Mouse (Mus musculus) liver, postnatal 0 days (tissue): Measurements from ENCODE around the gene C2. TPM values are rescaled to one million over a fixed set of nuclear protein-coding genes. Genes with fewer than 3 reads are reported as not detected.

ENCODE experiments used
- ATAC-seq: fragments of 200-750 bp; cut with Nextera tagmentation; 2 replicates; pipeline ENCODE4 v1.8.0; 2017; ENCODE audit warnings: mild to moderate bottlenecking, moderate library complexity
- DNase-seq: peaks from one replicate; pipeline ENCODE4 v3.0.0-alpha.2; 2016
- H3K27ac ChIP-seq: fragments of 300-500 bp; sonication (generic); 2 replicates; pipeline ENCODE4 v1.5.1; 2014; ENCODE audit warnings: antibody characterized with exemption, moderate library complexity, mild to moderate bottlenecking, low read depth
- H3K27me3 ChIP-seq: fragments of 300-500 bp; sonication (generic); 2 replicates; pipeline ENCODE4 v1.6.1; 2014; ENCODE audit warnings: low read length, control low read depth, mixed read lengths; ENCODE audit not compliant: insufficient read depth
- H3K36me3 ChIP-seq: fragments of 300-500 bp; sonication (generic); replicated peaks from 2 replicates; pipeline ENCODE4 v1.6.1; 2014; ENCODE audit warnings: mild to moderate bottlenecking, control low read depth, low read length, moderate library complexity, mixed read lengths; ENCODE audit not compliant: insufficient read depth
- H3K4me1 ChIP-seq: fragments of 300-500 bp; sonication (generic); 2 replicates; pipeline ENCODE4 v1.6.1; 2014; ENCODE audit warnings: antibody characterized with exemption, mild to moderate bottlenecking, control low read depth; ENCODE audit not compliant: insufficient read depth
- H3K4me2 ChIP-seq: fragments of 300-500 bp; sonication (generic); 2 replicates; pipeline ENCODE4 v1.6.1; 2014; ENCODE audit warnings: low read depth, mild to moderate bottlenecking, low read length, moderate library complexity, mixed read lengths
- H3K4me3 ChIP-seq: fragments of 300-500 bp; sonication (generic); 2 replicates; pipeline ENCODE4 v1.5.1; 2014; ENCODE audit warnings: low read depth, low read length
- H3K9ac ChIP-seq: fragments of 300-500 bp; sonication (generic); replicated peaks from 2 replicates; pipeline ENCODE4 v1.6.1; 2014; ENCODE audit warnings: mild to moderate bottlenecking, moderate library complexity
- H3K9me3 ChIP-seq: fragments of 300-500 bp; sonication (generic); 2 replicates; pipeline ENCODE4 v1.6.1; 2016; ENCODE audit warnings: mild to moderate bottlenecking, control low read depth, low read length, mixed read lengths
- CTCF ChIP-seq: sonication (generic); IDR thresholded peaks from 2 replicates; pipeline ENCODE4 v1.5.1; 2016; ENCODE audit warnings: antibody characterized with exemption, low read depth
- EP300 ChIP-seq: IDR thresholded peaks from 2 replicates; pipeline ENCODE4 v1.6.1; 2016; ENCODE audit warnings: antibody characterized with exemption, low read depth, mild to moderate bottlenecking
- WGBS: fragments of 180-500 bp; shearing (Covaris S2); extraction: QIAGEN DNeasy Blood & Tissue Kit; methylation state at CpG from one replicate; pipeline ENCODE4 v1.1.7; 2014; ENCODE audit not compliant: insufficient replicate concordance; 5-methylcytosine and 5-hydroxymethylcytosine counted together
- polyA plus RNA-seq: library from polyadenylated mRNA; unstranded; fragments of >200 nt; fragmentation: Nextera tagmentation; extraction: Ambion mirVana; gene quantifications from 2 replicates; pipeline ENCODE4 v1.2.1, GENCODE M21; 2015

The C2 gene
- polyA plus RNA-seq, 1 experiment from 2014 or later, result 35.7 TPM

GRCm38 (mm10) chr17:34894801-34895530 lies 3.1 kb downstream of the C2 start:
- Histone ChIP-seq H3K9ac (peak overlapping the region; percentile 78), H3K36me3 (no peaks in the 10 kb centered on the region), H3K4me1 (peaks cover 25% of the 10 kb centered on the region), H3K4me2 (peak overlapping the region; percentile 98), H3K9me3 (no peaks in the 10 kb centered on the region; the same call in 1 of the 2 replicates), H3K27ac (peak overlapping the region; percentile 77), H3K4me3 (peak overlapping the region; percentile 72), H3K27me3 (no peaks in the 10 kb centered on the region)
- DNase-seq, result peak; percentile 60
- TF ChIP-seq CTCF (no peak), EP300 (no peak)
- no peak for ATAC-seq
- WGBS, result 13% methylated on average over 51 of the region's 51 CpGs

GRCm38 (mm10) chr17:34894074-34894597 lies 3.9 kb downstream of the C2 start:
- DNase-seq (peak; percentile 94), ATAC-seq (peak; percentile 87)
- Histone ChIP-seq H3K9me3 (no peaks in the 10 kb centered on the region; the same call in 1 of the 2 replicates), H3K36me3 (no peaks in the 10 kb centered on the region), H3K9ac (peak overlapping the region; percentile 78), H3K4me3 (peak overlapping the region; percentile 72), H3K27me3 (no peaks in the 10 kb centered on the region), H3K4me2 (peak overlapping the region; percentile 98), H3K27ac (peak overlapping the region; percentile 77), H3K4me1 (peaks cover 25% of the 10 kb centered on the region)
- WGBS, result under 1% methylated on average over 29 of the region's 51 CpGs
- peak; percentile 15; the same call in 1 of the 2 replicates for TF ChIP-seq EP300
- peak; percentile 34 for TF ChIP-seq CTCF

- Histone ChIP-seq H3K36me3 (no peaks in the 10 kb centered on the region), H3K4me3 (peak overlapping the region; percentile 72; the same call in 1 of the 2 replicates), H3K27ac (peak overlapping the region; percentile 77; the same call in 1 of the 2 replicates), H3K27me3 (no peaks in the 10 kb centered on the region), H3K4me1 (peaks cover 25% of the 10 kb centered on the region), H3K9ac (no peak overlapping the region), H3K9me3 (no peaks in the 10 kb centered on the region; the same call in 1 of the 2 replicates), H3K4me2 (peak overlapping the region; percentile 98)
- WGBS, result 76% methylated on average over 12 of the region's 12 CpGs
- ATAC-seq (no peak), DNase-seq (no peak)
- TF ChIP-seq CTCF, result no peak
- no peak for TF ChIP-seq EP300
Observed at GRCm38 (mm10) chr17:34893072-34893824, 4.8 kb downstream of the C2 start.

- Histone ChIP-seq H3K36me3 (no peaks in the 10 kb centered on the region), H3K27ac (no peak overlapping the region), H3K27me3 (no peaks in the 10 kb centered on the region), H3K9ac (no peak overlapping the region), H3K4me2 (no peak overlapping the region), H3K9me3 (no peaks in the 10 kb centered on the region; the same call in 1 of the 2 replicates), H3K4me1 (peaks cover 14% of the 10 kb centered on the region), H3K4me3 (no peak overlapping the region)
- TF ChIP-seq CTCF (peak; percentile 48), EP300 (no peak)
- DNase-seq (no peak), ATAC-seq (no peak)
- 88% methylated on average over 2 of the region's 2 CpGs for WGBS
Observed at GRCm38 (mm10) chr17:34891377-34891776, 6.7 kb downstream of the C2 start.

- Histone ChIP-seq H3K4me2 (no peak overlapping the region), H3K27ac (no peak overlapping the region), H3K4me3 (no peak overlapping the region), H3K27me3 (no peaks in the 10 kb centered on the region), H3K9me3 (no peaks in the 10 kb centered on the region; the same call in 1 of the 2 replicates), H3K4me1 (peaks cover 12% of the 10 kb centered on the region; the same call in 1 of the 2 replicates), H3K36me3 (no peaks in the 10 kb centered on the region), H3K9ac (no peak overlapping the region)
- DNase-seq (peak; percentile 9), ATAC-seq (no peak)
- WGBS, result 82% methylated on average over 12 of the region's 12 CpGs
- TF ChIP-seq CTCF (no peak), EP300 (no peak)
Observed at GRCm38 (mm10) chr17:34890074-34890743, 7.9 kb downstream of the C2 start.
